Mouse (Mus musculus) megakaryocyte, embryonic 14.5 days (primary cell): Measurements from ENCODE around the gene Cbarp.

Source experiments
- FLI1 ChIP-seq: IDR thresholded peaks from 2 replicates; pipeline ENCODE4 v1.6.1; 2012; ENCODE audit warnings: low read length, inconsistent platforms, mixed read lengths
- GATA1 ChIP-seq: IDR thresholded peaks from 3 replicates; pipeline ENCODE4 v1.6.1; 2012; ENCODE audit warnings: mixed read lengths, low read length, inconsistent platforms, borderline replicate concordance

DNA sequence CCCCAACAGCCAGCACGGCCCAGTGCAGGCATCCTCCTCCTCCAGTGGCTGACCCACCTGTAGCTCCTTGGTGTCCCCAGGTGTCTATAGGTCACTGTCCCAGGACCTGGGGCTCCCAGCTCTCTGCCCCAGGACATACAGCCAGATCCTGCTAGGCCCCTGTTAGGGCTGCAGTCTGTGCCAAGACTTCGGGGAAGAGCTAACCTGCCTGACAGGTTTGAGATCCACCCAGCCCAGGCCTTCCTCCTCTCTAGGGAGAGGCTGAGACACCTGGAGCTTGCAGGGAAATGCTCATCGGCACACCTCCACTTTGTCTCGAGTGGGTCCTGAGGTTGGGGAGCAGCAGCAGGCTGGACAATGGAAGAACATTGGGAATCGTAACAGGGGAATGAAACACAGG is 34.7 kb downstream of the Cbarp start:
- TF ChIP-seq GATA1 = no peak
- TF ChIP-seq FLI1 = no peak
